Mouse (Mus musculus) spleen, adult 12 weeks (tissue): Measurements from ENCODE around the gene H2-Q6.
"Not testable (repeated sequence)": the region's sequence is repeated elsewhere in the genome, so short reads cannot be mapped to it uniquely, and the experiment has no call there.

Experiments used
- DNase-seq: peaks from one replicate; pipeline ENCODE4 v3.0.0; 2022; ENCODE audit warnings: low spot score

The H2-Q6 gene

GRCm38 (mm10) chr17:35424624-35425416, at the start of gene H2-Q6:
Gene H2-Q6, plus strand, starts transcription at chr17:35424850.
- DNase-seq = peak; percentile 81

- peak; percentile 83 for DNase-seq
Measured at GRCm38 (mm10) chr17:35379369-35379728, 45.3 kb upstream of the H2-Q6 start, which contains the start of gene H2-Q4. Gene H2-Q4, plus strand, starts transcription at chr17:35379617.

- peak; percentile 49 for DNase-seq
Measured at GRCm38 (mm10) chr17:35379729-35380451, 44.8 kb upstream of the H2-Q6 start.

GRCm38 (mm10) chr17:35389796-35390195, 34.9 kb upstream of the H2-Q6 start:
- DNase-seq = peak; percentile 45

GRCm38 (mm10) chr17:35392671-35393070, 32.0 kb upstream of the H2-Q6 start:
- DNase-seq = not testable (repeated sequence)

- peak; percentile 38 for DNase-seq
Measured at GRCm38 (mm10) chr17:35393864-35394800, 30.5 kb upstream of the H2-Q6 start.

- not testable (repeated sequence) for DNase-seq
Measured at GRCm38 (mm10) chr17:35396956-35397355, 27.7 kb upstream of the H2-Q6 start.

- not testable (repeated sequence) for DNase-seq
Measured at GRCm38 (mm10) chr17:35413057-35413456, 11.6 kb upstream of the H2-Q6 start.

GRCm38 (mm10) chr17:35415273-35416129, 9.1 kb upstream of the H2-Q6 start:
- DNase-seq = not testable (repeated sequence)

GRCm38 (mm10) chr17:35418772-35419171, 5.9 kb upstream of the H2-Q6 start:
- no peak for DNase-seq

GRCm38 (mm10) chr17:35419564-35419963, 5.1 kb upstream of the H2-Q6 start:
- DNase-seq = not testable (repeated sequence)

GRCm38 (mm10) chr17:35420206-35420810, 4.3 kb upstream of the H2-Q6 start:
- DNase-seq = peak; percentile 43

- DNase-seq = not testable (repeated sequence)
Measured at GRCm38 (mm10) chr17:35421331-35421730, 3.3 kb upstream of the H2-Q6 start.

- not testable (repeated sequence) for DNase-seq
Measured at GRCm38 (mm10) chr17:35422360-35422759, 2.3 kb upstream of the H2-Q6 start.

- not testable (repeated sequence) for DNase-seq
Measured at GRCm38 (mm10) chr17:35423131-35423810, 1.4 kb upstream of the H2-Q6 start.

GRCm38 (mm10) chr17:35424106-35424505, 544 bp upstream of the H2-Q6 start:
- peak; percentile 1 for DNase-seq

- DNase-seq = not testable (repeated sequence)
Measured at GRCm38 (mm10) chr17:35425474-35425873, 824 bp downstream of the H2-Q6 start.

GRCm38 (mm10) chr17:35428883-35429282, 4.2 kb downstream of the H2-Q6 start:
- DNase-seq = not testable (repeated sequence)

- DNase-seq = not testable (repeated sequence)
Measured at GRCm38 (mm10) chr17:35430671-35431070, 6.0 kb downstream of the H2-Q6 start.

- not testable (repeated sequence) for DNase-seq
Measured at GRCm38 (mm10) chr17:35432167-35432566, 7.5 kb downstream of the H2-Q6 start.
